Mouse (Mus musculus) testis, adult 2 months (tissue): ENCODE results near the gene Ikbke. TPM values are rescaled to one million over a fixed set of nuclear protein-coding genes. Genes with fewer than 3 reads are reported as not detected.

ENCODE experiments used
- H3K27ac ChIP-seq: fragments of 200-500 bp; 2 replicates; pipeline ENCODE4 v1.5.1; 2012; ENCODE audit warnings: low read depth, low read length; ENCODE audit not compliant: control insufficient read depth, insufficient read depth
- H3K27me3 ChIP-seq: fragments of 200-500 bp; 2 replicates; pipeline ENCODE4 v1.6.1; 2012; ENCODE audit warnings: mild to moderate bottlenecking, low read length, moderate library complexity; ENCODE audit not compliant: control insufficient read depth, insufficient read depth
- H3K36me3 ChIP-seq: fragments of 200-500 bp; 2 replicates; pipeline ENCODE4 v1.6.1; 2012; ENCODE audit warnings: mild to moderate bottlenecking, low read length; ENCODE audit not compliant: control insufficient read depth, insufficient read depth
- H3K4me1 ChIP-seq: fragments of 200-500 bp; 2 replicates; pipeline ENCODE4 v1.6.1; 2012; ENCODE audit warnings: low read length; ENCODE audit not compliant: control insufficient read depth, insufficient read depth
- H3K4me3 ChIP-seq: fragments of 200-500 bp; 2 replicates; pipeline ENCODE4 v1.5.1; 2012; ENCODE audit warnings: low read depth, mild to moderate bottlenecking, low read length, moderate library complexity, mixed read lengths; ENCODE audit not compliant: control insufficient read depth
- CTCF ChIP-seq: fragments of 200-500 bp; IDR thresholded peaks from 2 replicates; pipeline ENCODE4 v1.5.1; 2012; ENCODE audit warnings: low read depth, mild to moderate bottlenecking, inconsistent platforms, low read length, moderate library complexity; ENCODE audit not compliant: control insufficient read depth, insufficient read depth, insufficient replicate concordance
- POLR2A ChIP-seq: fragments of 200-500 bp; IDR thresholded peaks from 2 replicates; pipeline ENCODE4 v1.6.1; 2012; ENCODE audit warnings: low read depth, mild to moderate bottlenecking, inconsistent platforms, low read length, moderate library complexity; ENCODE audit not compliant: control insufficient read depth
- polyA plus RNA-seq: library from polyadenylated mRNA; depleted of rRNA; stranded (reverse); fragments of >200 nt; gene quantifications from 2 replicates; pipeline ENCODE4 v1.2.3, GENCODE M21; 2012

Ikbke gene
- polyA plus RNA-seq, 1 experiment, result 1.4 TPM

DNA sequence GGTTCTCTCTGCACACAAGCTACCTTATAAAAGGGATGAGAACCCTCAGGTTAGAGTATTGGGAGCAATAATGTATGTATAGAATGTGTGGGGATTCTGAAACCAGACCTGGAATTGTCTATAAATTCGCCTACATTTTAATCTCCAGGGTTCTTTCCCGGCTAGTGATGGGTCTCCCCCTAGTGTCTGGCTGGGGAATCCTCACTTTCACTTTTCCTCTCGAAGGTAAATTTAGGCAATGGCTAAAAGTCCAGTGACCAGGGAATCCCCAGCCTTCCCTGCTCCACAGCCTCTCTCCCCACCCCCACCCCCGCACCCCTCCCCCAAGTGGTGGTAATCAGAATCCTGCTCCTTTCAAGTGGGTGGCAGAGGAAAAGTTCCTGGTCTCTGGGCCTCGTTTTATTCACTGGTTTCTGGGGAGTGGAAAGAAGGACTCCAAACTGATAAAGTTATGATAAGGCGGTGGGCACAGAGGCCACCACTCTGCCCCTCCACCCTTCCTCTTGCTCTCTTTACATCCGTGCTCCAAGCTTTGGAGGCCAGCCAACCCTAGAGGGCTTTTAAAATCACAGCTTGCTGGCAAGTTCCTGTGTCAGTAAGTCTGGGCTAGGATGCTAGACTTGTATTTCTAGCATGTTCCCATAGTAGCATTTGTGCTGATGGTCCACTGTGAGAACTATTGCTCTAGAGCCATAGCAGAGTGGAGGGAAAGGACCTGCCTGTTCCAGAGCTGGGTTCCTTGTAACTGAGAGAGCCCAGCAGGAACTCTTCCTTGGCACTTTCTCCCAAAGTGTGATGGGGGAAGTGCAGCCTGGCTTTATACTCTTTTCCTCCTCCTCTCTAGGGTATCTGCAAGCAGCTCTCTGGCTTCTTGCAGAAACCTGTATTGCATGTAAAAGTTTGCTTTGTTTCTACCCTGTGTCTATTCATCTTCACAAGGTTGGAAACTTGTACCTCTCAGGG is 32.7 kb downstream of the Ikbke start:
- Histone ChIP-seq H3K27ac (no peak overlapping the region; the same call in 1 of the 2 replicates), H3K4me3 (no peak overlapping the region), H3K27me3 (no peaks in the 10 kb centered on the region), H3K36me3 (no peaks in the 10 kb centered on the region), H3K4me1 (peaks cover 12% of the 10 kb centered on the region)
- no peak for TF ChIP-seq POLR2A
- no peak for TF ChIP-seq CTCF

DNA sequence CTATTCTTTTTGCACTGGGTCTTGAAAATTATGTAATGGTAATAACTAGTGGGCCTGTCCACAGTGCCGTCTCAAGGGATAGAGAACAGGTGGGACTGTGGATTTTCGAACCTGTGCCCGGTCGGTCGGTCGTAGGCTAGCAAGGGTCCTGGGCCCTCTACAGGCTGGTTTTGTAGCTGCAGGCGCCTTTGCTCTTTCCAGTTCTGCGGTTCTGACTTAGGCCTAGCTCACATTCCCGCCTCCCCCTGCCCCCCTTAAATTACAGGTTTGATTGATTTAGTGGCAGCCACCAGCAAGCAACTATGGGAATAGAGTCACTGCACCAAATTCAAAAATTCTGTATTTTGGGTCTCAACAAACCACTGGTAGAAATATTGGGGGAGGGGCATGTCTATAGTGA is 33.5 kb downstream of the Ikbke start:
- no peak for TF ChIP-seq POLR2A
- TF ChIP-seq CTCF, result peak; percentile 47; the same call in 1 of the 2 replicates
- peak overlapping the region; percentile 85 for H3K4me3 ChIP-seq
- no peaks in the 10 kb centered on the region for H3K27me3 ChIP-seq

DNA sequence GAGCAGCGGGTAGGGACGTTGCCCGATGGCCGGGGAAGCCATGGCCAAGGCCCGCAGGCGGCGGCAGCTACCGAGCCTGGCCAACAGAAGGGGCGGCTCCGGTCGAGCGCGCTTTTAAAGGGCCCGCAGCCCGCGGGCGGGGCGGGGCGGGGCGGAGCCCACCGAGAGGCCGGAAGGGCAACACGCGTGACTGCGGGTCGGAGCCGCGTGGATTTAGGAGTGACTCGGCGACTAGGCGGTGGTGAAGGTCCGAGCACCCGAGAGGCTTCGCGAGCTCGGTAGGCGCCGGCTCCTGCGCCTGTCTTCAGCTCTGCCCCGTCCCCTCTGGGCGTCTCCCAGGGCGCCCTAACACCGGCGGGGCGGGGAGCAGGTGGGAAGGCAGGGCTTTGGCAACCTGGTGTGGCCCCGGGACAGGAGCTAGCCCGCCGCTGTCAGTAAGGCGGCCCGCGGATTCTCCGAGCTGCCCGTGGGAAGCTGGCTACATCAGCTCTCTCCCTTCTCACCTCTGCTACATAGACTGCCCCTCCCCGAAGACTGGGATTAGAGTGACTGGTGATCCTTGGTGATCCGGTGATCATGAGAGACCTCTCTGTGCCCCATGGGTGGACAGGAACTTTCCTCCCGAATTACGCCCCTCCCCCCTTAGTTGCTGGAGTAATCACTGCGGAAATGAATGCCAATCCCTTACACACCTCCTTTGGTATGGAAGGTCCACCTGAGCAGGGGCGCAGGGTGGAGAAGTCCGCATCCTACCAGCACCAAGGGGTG is 34.1 kb downstream of the Ikbke start, which contains the start of gene Rassf5:
Gene Rassf5 (minus strand): TSS at position 170 of the 768 bp plus-strand sequence.
- Histone ChIP-seq H3K36me3 (no peaks in the 10 kb centered on the region), H3K27me3 (no peaks in the 10 kb centered on the region), H3K4me1 (peaks cover 12% of the 10 kb centered on the region), H3K27ac (no peak within 1 kb of the TSS; the same call in 1 of the 2 replicates), H3K4me3 (peak within 1 kb of the TSS; percentile 85)
- no peak for TF ChIP-seq CTCF
- TF ChIP-seq POLR2A, result peak; percentile 43

More for the DNA sequence above, 33.5 kb downstream of the Ikbke start:
- Histone ChIP-seq H3K4me1 (peaks cover 12% of the 10 kb centered on the region), H3K27ac (no peak overlapping the region), H3K36me3 (no peaks in the 10 kb centered on the region)

DNA sequence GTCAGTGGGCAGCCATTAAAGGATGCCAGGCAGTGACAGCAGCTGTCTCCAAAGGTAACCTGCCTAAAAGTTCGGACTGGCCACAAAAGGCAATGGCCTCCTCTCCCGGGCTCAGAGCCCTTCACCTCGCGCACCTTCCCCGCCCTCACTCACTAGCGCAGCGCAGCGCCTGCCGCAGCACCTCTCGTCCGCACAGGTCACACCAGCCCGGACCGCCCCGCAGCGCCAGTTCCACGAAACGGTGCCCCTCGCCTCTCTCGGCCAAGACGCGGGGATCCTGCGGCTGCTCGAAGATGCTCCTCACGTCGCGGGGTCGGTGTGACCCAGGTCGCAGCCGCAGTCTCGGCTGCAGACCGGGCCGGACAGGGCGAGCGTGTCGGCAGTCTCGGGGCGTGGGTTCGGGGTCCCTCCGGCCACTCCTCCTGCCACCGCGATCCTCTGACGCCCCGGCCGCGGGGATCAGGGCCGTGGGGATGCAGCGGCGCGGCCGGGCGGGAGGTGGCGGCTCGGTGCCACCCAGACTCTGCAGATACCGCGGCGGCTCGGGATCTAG is 34.8 kb downstream of the Ikbke start:
- H3K36me3 ChIP-seq, result no peaks in the 10 kb centered on the region
- H3K27me3 ChIP-seq, result no peaks in the 10 kb centered on the region
- H3K27ac ChIP-seq, result no peak overlapping the region; the same call in 1 of the 2 replicates
- peak overlapping the region; percentile 85 for H3K4me3 ChIP-seq
- H3K4me1 ChIP-seq, result peaks cover 12% of the 10 kb centered on the region
- no peak for TF ChIP-seq CTCF
- no peak for TF ChIP-seq POLR2A

DNA sequence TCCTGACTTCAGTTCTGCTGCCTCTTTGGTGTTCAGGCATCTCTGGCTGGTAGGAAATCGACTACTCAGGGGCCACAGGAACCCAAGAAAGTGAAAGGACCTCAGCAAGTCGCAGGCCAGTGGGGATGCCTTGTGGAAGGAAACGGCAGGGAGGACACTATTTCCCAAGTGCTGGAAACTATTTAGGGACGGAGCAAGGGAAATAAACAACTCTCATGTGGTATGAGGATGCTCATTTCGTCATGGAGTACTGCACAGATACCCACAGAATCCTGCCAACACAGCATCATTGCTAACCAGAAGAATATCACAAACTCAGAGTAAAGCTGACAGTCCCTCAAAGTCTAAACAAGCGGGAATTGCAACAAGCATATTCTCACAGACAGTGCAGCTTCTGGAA is 36.5 kb downstream of the Ikbke start:
- Histone ChIP-seq H3K27me3 (no peaks in the 10 kb centered on the region), H3K4me3 (no peak overlapping the region), H3K36me3 (no peaks in the 10 kb centered on the region), H3K27ac (no peak overlapping the region), H3K4me1 (peaks cover 12% of the 10 kb centered on the region)
- no peak for TF ChIP-seq CTCF
- no peak for TF ChIP-seq POLR2A

DNA sequence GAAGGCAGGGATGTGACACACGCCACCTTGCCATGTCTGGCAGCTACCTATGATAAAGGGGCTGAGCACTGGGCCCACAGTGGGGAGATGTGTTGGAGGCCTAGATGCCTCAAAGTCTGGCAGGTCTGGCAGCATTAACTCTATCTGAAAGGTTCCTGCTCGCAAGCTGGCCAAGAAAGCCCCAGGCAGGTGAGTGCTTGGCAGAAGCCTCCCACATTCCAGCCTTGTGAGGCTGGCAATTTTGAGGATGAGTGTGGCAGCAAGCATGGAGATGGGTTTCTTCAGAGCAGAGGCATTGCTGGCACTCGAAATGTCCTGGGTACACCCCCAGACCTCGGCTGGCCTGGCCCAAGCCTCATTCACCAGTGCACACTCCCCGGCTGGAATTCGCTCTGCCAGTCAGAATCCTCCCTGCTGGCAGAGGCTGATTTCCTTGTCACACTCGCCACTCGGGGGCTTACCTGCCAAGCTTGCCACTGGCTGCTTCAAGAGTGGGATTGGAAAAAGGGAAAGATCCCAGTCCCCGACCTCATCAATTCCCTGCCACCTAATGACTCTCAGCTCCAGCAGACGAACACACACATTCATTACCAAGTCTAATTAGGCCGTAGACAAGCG is 39.7 kb downstream of the Ikbke start:
- H3K27me3 ChIP-seq, result no peaks in the 10 kb centered on the region
- peaks cover 4% of the 10 kb centered on the region for H3K4me1 ChIP-seq
- TF ChIP-seq CTCF (no peak), POLR2A (no peak)
- no peak overlapping the region; the same call in 1 of the 2 replicates for H3K27ac ChIP-seq
- H3K4me3 ChIP-seq, result no peak overlapping the region
- H3K36me3 ChIP-seq, result no peaks in the 10 kb centered on the region

DNA sequence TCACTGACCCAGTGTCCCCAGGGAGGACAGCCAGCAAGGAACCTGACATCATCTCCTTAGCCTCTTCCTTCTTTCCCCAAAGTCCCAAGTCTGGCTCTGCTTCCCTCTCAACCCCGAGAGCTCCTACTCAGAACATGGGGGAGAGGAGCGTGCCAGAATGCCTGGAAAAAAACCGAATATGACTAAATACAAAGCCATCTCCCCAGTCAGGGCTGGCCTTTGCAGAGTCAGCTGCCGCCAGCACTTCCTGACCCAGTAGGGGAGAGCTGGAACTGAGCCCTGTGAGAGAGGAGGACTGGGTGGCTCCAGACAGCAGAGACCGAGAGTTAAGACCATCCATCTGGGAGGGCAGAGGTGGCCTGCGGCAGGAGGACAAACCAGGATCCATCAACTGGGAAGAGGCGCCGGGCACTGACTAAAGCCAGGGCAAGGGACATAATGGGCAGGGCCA is 40.5 kb downstream of the Ikbke start:
- H3K27ac ChIP-seq, result peak overlapping the region; percentile 19; the same call in 1 of the 2 replicates
- no peaks in the 10 kb centered on the region for H3K4me1 ChIP-seq
- H3K27me3 ChIP-seq, result no peaks in the 10 kb centered on the region
- TF ChIP-seq CTCF (no peak), POLR2A (no peak)
- H3K36me3 ChIP-seq, result no peaks in the 10 kb centered on the region
- no peak overlapping the region for H3K4me3 ChIP-seq
